Mouse (Mus musculus): Measurements from ENCODE around the gene Cyfip2. TPM values are rescaled to one million over a fixed set of nuclear protein-coding genes. Genes with fewer than 3 reads are reported as not detected.

Gene Cyfip2
- total RNA-seq, 2 experiments from 2014 or later: 483 to 493 TPM

DNA sequence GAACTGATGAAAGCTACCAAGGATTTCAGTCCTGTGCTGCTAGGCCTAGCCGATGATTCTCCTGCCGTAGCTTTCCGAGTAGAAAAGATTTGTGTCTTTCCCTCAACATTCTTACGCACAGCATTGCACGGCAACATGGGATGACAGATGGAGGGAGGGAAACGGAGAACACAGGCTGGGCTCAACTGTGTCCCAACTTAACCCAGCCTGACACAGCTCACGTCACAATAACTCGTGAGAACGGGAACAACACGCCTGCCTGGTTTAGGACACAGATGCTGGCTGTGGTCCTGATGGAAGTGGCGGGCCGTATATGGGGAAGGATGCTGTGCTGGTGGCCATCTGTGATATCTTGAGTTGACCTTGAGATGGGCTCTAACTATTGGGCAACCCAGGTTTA is 34.0 kb downstream of the Cyfip2 start:
- DNase-seq (ENCODE audit: extremely low spot score in 1 of 2, low spot score in 1 of 2): no peak

DNA sequence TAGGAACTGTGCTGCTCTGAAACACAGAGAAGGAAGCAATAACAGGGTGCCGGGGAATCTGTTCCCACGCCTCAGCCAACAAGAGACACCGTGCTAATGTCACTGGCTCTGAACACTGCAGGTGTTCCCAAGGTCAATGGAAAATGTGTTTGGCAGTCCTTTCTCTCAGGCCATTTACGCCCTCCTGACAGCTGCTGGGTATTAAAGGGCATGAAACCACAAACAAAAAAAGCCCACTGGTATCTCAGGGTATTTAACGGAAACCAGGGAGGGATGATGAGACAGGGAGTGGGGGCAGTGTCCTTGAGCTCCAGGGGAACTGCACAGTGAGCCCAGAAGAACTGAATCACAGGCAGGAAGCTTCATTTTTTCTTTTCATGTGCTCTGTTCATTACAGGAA is 34.5 kb downstream of the Cyfip2 start:
- no peak for DNase-seq (ENCODE audit: extremely low spot score in 1 of 2, low spot score in 1 of 2)

DNA sequence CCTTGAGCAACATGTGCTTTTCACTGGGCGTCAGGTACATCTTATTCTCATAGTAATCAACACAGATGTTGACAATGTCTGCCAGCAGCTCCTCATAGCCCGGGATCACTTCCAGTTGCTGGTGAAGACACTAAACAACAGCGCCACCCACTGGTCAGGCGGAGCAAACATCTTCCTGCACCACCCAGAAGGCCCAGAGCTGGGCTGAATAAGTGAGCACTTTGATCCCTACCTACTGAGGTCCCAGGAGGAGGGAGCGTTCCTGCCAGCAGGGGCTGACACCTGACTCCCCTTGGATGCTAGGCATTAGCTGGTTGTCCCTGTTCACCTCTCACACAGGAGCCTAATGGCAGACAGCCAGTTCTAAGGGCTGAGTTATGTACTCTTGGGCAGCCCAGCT is 35.9 kb downstream of the Cyfip2 start:
- peak in 1 of 2 experiments; percentile 53 for DNase-seq (ENCODE audit: extremely low spot score in 1 of 2, low spot score in 1 of 2)

DNA sequence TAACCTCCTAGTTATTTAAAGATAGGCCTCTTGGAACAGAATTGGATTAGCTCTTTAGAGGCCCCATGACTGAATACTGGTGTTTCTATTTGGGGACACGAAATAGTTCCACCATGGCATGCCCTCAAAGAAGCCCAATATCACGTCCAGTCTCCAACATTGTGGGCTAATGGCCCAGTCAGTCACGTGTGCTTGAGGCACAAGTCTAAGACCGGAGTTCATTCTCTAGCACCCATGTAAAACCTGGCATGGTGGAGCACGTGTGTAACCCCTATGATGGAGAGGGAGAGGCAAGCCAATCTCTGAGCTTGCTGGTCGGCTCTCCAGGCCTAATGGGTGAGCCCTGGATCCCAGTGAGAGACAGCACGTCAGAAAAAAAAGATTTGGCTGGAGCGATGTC is 36.5 kb downstream of the Cyfip2 start:
- no peak for DNase-seq (ENCODE audit: extremely low spot score in 1 of 2, low spot score in 1 of 2)

DNA sequence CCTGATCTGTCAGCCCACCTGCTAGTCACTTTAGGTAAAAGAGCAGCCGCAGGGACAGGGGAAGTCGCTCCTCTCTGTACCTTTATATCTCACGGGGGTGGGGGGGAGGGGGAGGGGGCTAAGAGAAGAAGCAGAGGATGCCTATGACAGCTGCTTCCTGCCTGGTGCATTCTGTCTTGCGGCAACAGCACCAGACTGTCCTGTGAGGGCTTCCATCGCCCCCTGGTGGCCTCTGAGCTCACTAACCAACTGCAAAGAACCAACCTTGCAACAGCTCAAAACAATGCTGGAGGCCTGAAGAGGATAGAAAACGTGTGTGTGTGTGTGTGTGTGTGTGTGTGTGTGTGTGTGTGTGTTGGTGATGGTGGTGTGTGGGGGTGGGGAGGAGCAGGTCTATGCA is 37.4 kb downstream of the Cyfip2 start:
- peak; percentile 55 to 85 for DNase-seq (ENCODE audit: extremely low spot score in 1 of 2, low spot score in 1 of 2)

DNA sequence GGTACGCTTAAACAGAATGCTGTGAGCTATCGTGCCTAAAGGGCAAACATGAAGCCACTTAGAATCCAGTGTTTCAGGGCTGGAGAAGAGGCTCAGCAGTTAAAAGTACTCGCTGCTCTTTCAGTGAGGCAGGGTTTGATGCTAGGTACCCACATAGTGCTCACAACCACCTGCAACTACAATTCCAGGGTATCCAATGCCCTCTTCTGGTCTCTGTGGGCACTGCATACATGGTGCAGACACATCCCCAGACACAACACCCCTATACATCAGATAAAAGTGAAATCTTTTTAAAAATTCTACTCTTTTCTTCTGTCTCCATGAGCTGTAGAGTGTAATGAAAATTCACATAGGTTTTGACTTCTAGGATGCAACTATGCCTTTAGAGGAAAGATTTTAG is 38.7 kb downstream of the Cyfip2 start:
- no peak for DNase-seq (ENCODE audit: extremely low spot score in 1 of 2, low spot score in 1 of 2)

DNA sequence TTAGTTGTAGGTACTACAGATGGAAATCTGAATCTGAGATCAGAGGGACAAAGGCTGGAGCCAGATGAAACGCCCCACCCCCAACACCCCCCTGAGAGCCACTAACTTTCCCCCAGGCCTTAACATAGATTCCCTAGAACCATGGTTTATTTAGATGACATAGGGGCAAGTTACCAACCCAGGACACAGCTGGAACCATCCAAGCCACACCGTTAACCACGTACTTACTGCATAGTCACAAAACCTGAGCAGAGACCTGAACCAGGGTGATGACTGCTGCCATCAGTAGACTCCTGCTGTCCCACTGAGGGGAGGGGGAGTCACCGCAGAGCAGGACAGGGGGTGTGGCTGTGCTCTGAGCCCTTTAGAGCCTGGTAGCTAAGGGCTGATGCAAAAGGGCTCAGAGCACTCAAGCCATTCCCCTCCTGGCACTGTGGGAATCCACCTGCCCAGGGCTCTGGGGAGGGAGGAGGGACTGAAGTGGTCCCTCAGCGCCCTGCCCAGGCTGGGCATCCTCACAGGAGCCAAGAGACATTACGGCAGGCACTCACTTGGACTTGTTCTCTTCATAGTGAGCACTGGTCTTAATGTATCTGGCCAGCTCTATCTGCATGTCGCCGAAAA is 40.5 kb downstream of the Cyfip2 start:
- DNase-seq (ENCODE audit: extremely low spot score in 1 of 2, low spot score in 1 of 2): no peak

DNA sequence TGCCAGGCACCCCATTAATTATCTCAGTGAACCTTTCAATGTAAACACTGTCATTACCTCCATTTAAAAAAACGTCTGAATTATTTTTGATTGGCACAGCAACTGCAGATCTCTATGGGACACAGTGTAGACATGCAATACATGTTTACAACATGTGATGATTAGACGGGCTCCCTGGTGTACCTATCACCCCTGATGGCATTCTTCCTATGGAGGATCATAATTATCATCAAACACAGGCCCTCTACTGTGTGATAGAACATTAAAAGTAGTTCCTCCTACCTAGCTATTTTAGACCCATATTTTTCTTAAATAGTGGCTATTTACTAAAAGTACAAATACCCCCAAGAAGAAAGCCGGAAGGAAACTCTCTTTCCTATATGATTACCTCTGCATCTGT is 42.8 kb downstream of the Cyfip2 start:
- no peak for DNase-seq (ENCODE audit: extremely low spot score in 1 of 2, low spot score in 1 of 2)

DNA sequence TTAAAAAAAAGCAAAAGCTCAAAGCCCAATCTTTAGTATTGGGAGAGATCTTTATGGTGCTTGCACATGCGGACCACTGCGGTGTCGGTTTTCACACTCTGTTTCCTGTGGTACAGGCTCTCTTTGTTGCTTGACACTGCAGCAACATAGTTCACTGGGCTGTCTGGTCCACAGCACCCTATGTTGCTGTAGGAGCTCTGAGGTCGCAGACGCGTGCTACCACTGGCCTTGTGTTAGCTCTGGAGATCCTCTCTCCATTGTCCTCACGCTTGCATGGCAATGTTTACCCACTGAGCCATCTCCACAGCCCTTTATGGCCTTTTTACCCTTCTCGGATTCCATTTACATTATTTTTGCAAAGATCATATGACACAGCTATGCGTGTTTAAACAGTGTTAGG is 43.3 kb downstream of the Cyfip2 start:
- no peak for DNase-seq (ENCODE audit: extremely low spot score in 1 of 2, low spot score in 1 of 2)

DNA sequence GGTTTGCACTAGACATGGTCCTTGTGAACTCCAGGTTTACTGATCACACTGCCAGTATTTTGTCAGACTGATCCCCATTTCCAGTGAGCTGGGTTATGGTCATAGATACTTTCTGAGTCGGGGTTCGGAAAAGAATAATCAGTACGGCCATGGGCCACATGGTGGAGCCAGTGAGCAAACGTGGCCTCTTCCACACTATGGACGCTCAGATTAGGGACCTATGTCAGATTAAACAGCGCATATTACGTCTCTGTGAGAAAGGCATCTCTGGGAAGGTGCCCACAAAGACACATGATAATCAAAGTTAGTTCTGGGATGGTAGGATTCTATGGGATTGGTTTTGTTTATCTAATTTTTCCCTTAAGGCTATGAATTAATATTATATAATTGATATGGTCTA is 43.7 kb downstream of the Cyfip2 start:
- peak; percentile 53 to 76 for DNase-seq (ENCODE audit: extremely low spot score in 1 of 2, low spot score in 1 of 2)

DNA sequence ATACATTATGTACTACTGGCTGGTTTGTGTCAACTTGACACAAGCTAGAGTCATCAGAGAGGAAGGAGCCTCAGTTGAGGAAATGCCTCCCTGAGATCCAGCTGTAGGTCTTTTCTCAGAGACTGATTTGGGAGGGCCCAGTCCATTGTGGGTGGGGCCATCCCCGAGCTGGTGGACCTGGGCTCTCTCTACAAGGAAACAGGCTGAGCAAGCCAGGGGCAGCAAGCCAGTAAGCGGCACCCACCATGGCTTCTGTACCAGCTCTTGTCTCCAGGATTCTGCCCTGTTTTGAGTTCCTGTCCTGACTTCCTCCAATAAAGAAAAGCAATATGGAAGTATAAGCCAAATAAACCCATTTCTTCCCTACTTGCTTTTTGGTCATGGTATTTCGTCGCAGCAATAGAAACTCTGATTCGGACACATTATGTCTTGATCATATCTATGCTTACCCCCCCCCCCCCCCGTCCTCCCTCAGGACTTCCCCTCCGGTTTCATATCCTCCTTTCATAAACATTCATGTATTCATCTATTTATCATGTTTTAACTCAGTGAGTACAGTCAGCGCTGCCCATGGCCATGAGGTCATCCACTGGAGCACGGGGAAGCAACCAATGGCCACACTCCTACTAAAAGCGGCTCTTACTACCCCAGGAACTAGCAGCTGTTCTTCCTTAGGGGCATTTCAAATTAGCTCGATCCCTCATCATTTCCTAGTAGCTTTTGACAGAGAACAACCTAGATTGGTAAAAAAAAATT is 47.5 kb downstream of the Cyfip2 start:
- DNase-seq (ENCODE audit: extremely low spot score in 1 of 2, low spot score in 1 of 2): no peak

DNA sequence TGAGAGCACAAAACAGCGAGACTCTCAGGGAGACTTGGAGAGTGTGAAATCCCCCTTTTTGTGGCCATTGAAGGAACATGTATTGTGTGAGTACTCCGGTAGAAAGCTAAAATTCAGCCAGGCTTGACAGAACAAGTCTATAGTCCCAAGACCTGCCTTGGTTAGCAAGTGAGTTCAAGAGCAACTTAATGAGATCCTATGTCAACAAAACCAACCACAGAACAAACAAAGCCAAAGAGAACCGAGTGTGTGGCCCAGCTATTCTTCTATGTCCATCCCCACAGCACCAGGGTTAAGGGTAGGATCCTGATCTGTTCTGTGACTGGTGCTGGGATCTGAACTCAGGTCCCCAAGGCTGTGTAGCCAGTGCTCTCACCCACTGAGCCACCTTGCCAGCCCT is 48.1 kb downstream of the Cyfip2 start:
- no peak for DNase-seq (ENCODE audit: extremely low spot score in 1 of 2, low spot score in 1 of 2)

DNA sequence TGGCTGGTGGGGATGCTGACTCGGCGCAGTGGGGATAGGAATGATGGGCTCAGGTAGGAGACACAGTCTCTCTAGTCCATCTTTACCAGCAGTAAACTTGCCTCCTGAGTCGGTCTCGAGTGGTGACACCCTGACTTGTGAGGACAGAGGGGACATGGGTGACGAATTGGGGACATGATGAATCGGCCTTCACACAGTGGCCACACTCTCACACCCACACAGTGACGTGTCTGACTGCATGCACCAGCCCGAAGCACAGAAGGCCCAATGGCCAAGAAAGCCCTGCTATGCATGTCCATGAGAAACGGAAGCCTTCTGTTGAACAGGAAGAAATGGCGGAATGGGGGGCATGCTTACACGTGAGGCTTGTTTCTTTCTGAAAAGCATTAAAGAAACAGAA is 49.4 kb downstream of the Cyfip2 start:
- no peak for DNase-seq (ENCODE audit: extremely low spot score in 1 of 2, low spot score in 1 of 2)

DNA sequence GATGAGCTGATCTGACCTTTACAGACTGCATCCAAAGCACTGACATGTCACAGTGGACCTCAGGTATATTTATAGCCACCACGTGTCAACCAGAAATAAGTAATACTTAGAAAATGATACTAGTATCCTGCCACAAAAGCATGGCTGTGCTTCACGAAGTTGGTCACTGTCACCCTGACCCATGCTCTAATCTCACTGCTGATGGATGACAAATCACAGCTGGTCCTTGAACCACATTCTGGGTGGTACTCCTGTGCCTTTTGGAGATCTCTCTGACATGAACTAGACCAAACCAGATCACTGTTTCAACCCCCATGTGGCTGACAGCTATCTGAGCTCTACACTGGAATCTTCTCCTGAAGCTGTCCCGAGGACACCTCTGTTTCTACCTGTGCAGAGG is 49.8 kb downstream of the Cyfip2 start:
- no peak for DNase-seq (ENCODE audit: extremely low spot score in 1 of 2, low spot score in 1 of 2)

DNA sequence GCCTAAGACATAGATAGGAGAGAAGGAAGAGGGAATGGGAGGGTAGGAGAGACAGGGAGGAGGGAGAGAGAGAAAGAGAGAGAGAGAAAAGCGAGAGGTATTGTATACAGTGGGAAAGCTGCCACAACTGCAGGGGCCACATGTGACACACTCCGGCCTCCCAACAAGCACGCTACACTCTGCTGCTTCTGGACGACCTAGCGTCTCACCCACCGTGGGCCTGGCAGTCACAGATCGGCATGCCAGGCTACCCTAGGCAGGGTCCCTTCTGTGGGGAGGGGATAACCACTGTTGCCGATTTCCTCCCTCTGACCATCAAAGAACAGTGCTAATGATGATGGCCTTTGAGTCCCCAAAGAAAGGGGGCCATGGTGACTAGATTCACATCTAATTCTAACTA is 53.9 kb downstream of the Cyfip2 start:
- no peak for DNase-seq (ENCODE audit: extremely low spot score in 1 of 2, low spot score in 1 of 2)

DNA sequence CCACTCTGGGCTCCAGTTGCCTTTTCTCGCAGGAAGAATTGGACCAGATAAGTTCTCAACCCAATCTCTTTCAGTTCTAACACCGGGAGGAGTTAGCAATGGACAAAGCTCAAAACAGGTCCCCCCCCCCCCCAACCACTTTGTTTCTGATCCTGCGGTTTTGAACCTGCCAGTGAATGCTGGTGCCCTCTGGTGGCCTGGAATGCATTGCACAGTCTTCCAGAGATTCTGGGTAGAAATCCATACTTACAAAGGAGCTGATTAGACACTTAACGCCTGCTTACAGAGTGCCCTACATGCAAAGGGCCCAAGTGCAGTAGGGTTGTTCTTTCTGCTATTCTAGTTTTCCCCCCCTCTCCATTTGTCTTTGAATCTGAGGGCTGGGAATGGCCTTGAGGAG is 54.5 kb downstream of the Cyfip2 start:
- peak in 1 of 2 experiments; percentile 58 for DNase-seq (ENCODE audit: extremely low spot score in 1 of 2, low spot score in 1 of 2)

DNA sequence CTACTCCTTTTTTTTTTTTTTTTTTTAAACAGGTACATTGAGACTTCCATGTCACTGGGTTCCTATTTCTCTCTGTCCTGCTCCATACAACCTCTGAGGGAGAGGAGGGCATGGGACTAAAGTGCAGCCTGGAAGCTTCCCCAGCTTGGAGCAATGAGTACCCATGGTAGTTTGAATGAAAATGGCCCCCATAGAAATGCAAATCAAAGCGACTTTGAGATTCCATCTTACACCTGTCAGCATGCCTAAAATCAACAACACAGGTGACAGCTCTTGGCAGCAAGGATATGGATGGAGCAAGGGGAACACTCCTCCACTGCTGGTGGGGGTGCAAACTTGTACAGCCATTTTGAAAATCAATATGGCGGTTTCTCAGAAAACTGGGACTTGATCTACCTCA is 57.4 kb downstream of the Cyfip2 start:
- no peak for DNase-seq (ENCODE audit: extremely low spot score in 1 of 2, low spot score in 1 of 2)

DNA sequence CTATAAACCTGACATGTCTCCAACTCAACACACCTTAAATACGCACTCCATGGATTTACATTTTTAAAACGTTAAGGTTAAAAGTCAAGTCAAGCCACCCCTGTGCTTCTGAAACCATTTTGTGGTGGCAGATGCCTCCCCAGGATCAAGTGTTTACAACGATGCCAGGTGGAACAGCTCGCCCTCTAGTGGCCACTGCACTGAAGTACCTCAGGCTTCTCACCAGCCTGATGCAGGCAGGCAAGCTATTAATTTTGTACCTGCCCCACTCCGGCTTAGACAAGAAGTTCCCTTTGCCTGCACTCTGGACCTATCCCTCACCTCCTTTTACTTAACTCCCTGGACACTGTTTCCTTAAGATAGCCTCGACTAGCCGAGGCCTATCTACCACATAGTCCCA is 60.7 kb downstream of the Cyfip2 start:
- peak in 1 of 2 experiments; percentile 78 for DNase-seq (ENCODE audit: extremely low spot score in 1 of 2, low spot score in 1 of 2)

DNA sequence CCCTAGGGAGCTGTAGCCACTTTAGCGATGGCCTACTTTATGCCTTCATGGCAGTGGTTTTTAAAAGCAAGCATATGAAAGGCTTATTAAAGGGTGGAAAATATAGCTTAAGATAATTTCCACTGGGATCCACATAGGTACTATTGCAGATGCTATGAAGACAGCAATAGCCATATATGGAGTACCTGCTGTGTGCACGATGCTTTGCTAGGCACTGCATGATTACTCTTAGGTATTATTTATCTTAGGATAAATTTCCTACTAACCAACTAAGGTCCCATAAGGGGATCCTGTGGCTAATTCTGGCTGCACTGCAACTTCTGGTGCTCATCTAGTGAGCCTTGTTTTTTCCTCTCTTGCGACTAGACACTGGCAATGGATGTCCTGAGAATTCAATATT is 64.3 kb downstream of the Cyfip2 start:
- no peak for DNase-seq (ENCODE audit: extremely low spot score in 1 of 2, low spot score in 1 of 2)

DNA sequence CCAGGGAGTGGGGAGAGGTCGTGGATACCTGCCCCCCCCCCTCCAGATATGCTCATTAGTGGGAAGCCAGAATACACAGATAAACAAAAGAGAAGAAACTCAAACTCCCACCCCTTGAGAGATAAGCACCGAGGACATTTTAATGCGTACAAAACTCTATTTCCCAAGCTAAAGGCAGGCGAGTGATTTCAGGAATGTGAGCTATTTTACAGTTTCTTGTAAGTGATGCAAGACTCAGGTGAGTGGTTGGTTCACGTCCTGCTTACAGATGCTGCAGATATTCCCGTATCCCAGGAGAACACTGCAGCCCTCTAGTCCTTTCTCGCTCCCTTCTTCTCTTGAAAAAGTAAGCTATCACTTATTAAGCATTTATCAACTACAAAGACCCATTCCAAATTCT is 66.3 kb downstream of the Cyfip2 start:
- no peak for DNase-seq (ENCODE audit: extremely low spot score in 1 of 2, low spot score in 1 of 2)

DNA sequence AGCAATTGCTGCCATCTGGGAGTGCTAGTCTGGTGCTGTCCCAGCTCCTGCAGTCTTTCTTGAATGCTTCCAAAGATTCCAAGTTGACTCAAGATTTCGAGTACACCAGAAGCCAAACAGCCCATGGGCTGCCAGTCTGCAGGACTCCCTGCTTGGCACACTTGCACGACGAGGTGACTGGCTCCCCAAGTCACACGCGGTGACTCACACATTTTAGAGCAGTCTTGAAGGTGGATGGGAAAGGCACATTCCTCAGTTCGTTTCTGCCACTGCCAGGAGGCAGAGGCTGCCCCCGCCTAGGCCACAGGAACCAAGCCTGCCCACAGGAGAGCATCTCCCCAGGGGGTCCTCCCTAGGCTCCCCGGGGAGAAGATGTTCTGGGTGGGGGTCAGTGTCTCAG is 66.7 kb downstream of the Cyfip2 start:
- no peak for DNase-seq (ENCODE audit: extremely low spot score in 1 of 2, low spot score in 1 of 2)
